Mouse (Mus musculus) CH12.LX (cell line): Measurements from ENCODE around the gene Chrm1. TPM values are rescaled to one million over a fixed set of nuclear protein-coding genes. Genes with fewer than 3 reads are reported as not detected.

Source experiments
- DNase-seq: peaks from one replicate; pipeline ENCODE4 v3.0.0-alpha.2; 2013; ENCODE audit errors: extremely low read depth
- H3K27ac ChIP-seq: 2 replicates; pipeline ENCODE4 v1.5.1; 2012; ENCODE audit warnings: low read depth, mild to moderate bottlenecking, control low read depth, moderate library complexity; ENCODE audit not compliant: insufficient read depth
- H3K27me3 ChIP-seq: replicated peaks from 2 replicates; pipeline ENCODE3; 2012; ENCODE audit warnings: inconsistent platforms
- H3K36me3 ChIP-seq, 2 experiments: replicated peaks in 1 of 2; 2 replicates each; pipeline versions ENCODE3 to v1.6.1; 2012; ENCODE audit warnings: inconsistent platforms in 1 of 2, low read length in 1 of 2, mild to moderate bottlenecking in 1 of 2, mixed read lengths in 1 of 2, moderate library complexity in 1 of 2; ENCODE audit not compliant: control insufficient read depth in 1 of 2, insufficient read depth in 1 of 2
- H3K4me1 ChIP-seq, 2 experiments: 2 replicates each; pipeline ENCODE4 v1.6.1; 2012; ENCODE audit warnings: inconsistent platforms in 1 of 2, moderate library complexity in 1 of 2; ENCODE audit not compliant: insufficient read depth in 2 of 2, control insufficient read depth in 1 of 2
- H3K4me2 ChIP-seq: 2 replicates; pipeline ENCODE4 v1.6.1; 2012; ENCODE audit warnings: low read depth, mild to moderate bottlenecking, control low read depth; ENCODE audit not compliant: poor library complexity, insufficient read depth, severe bottlenecking
- H3K4me3 ChIP-seq, 3 experiments: fragments of 150-350 bp in 1 of 3; sonication (generic) in 1 of 3; replicated peaks in 1 of 3; 2 replicates each; pipeline versions ENCODE3 to v1.5.1; 2011 to 2012; ENCODE audit warnings: low read depth in 2 of 3, low read length in 2 of 3, mild to moderate bottlenecking in 2 of 3, moderate library complexity in 2 of 3, control low read depth in 1 of 3, improper control_type of control experiment in 1 of 3, inconsistent platforms in 1 of 3, mixed read lengths in 1 of 3; ENCODE audit not compliant: poor library complexity in 1 of 3
- H3K79me2 ChIP-seq: replicated peaks from 2 replicates; pipeline ENCODE4 v1.6.1; 2012; ENCODE audit warnings: mild to moderate bottlenecking, moderate library complexity; ENCODE audit not compliant: control insufficient read depth, poor library complexity, insufficient read depth, severe bottlenecking; ENCODE audit errors: extremely low read depth
- H3K9ac ChIP-seq: 2 replicates; pipeline ENCODE4 v1.6.1; 2012; ENCODE audit warnings: low read depth, mild to moderate bottlenecking, control low read depth, moderate library complexity; ENCODE audit not compliant: insufficient read depth
- H3K9me3 ChIP-seq: replicated peaks from 2 replicates; pipeline ENCODE3; 2012; ENCODE audit warnings: low read length, inconsistent platforms, mixed read lengths
- CHD2 ChIP-seq: IDR thresholded peaks from 2 replicates; pipeline ENCODE4 v1.6.1; 2011; ENCODE audit warnings: low read length, improper control_type of control experiment
- E2F4 ChIP-seq: IDR thresholded peaks from 2 replicates; pipeline ENCODE4 v1.6.1; 2011; ENCODE audit warnings: low read depth, low read length, improper control_type of control experiment; ENCODE audit not compliant: insufficient replicate concordance
- ETS1 ChIP-seq: conservative IDR thresholded peaks from 2 replicates; pipeline ENCODE4 v1.6.1; 2012; ENCODE audit warnings: low read depth, mild to moderate bottlenecking, inconsistent platforms, low read length, improper control_type of control experiment, moderate library complexity
- IRF4 ChIP-seq: IDR thresholded peaks from 2 replicates; pipeline ENCODE4 v1.6.1; 2014; ENCODE audit warnings: low read depth, mild to moderate bottlenecking, inconsistent platforms, low read length, improper control_type of control experiment
- MAFK ChIP-seq: IDR thresholded peaks from 2 replicates; pipeline ENCODE4 v1.6.1; 2011; ENCODE audit warnings: low read length, improper control_type of control experiment; ENCODE audit not compliant: insufficient replicate concordance
- MAX ChIP-seq: IDR thresholded peaks from 2 replicates; pipeline ENCODE4 v1.6.1; 2011; ENCODE audit warnings: low read length, improper control_type of control experiment
- MAZ ChIP-seq: IDR thresholded peaks from 2 replicates; pipeline ENCODE4 v1.6.1; 2012; ENCODE audit warnings: low read depth, mild to moderate bottlenecking, inconsistent platforms, low read length, improper control_type of control experiment, moderate library complexity
- MYC ChIP-seq: IDR thresholded peaks from 2 replicates; pipeline ENCODE4 v1.6.1; 2011; ENCODE audit warnings: low read depth, mild to moderate bottlenecking, improper control_type of control experiment, low read length
- NRF1 ChIP-seq: IDR thresholded peaks from 2 replicates; pipeline ENCODE4 v1.6.1; 2014; ENCODE audit warnings: low read depth, mild to moderate bottlenecking, inconsistent platforms, low read length, improper control_type of control experiment, moderate library complexity
- PAX5 ChIP-seq: IDR thresholded peaks from 2 replicates; pipeline ENCODE4 v1.6.1; 2012; ENCODE audit warnings: low read length, inconsistent platforms, mixed read lengths
- POLR2A ChIP-seq: IDR thresholded peaks from 2 replicates; pipeline ENCODE4 v1.6.1; 2011; ENCODE audit warnings: low read depth, mild to moderate bottlenecking, improper control_type of control experiment, low read length
- POLR2AphosphoS2 ChIP-seq: IDR thresholded peaks from 2 replicates; pipeline ENCODE4 v1.6.1; 2011; ENCODE audit warnings: low read depth, low read length, improper control_type of control experiment
- RAD21 ChIP-seq: IDR thresholded peaks from 2 replicates; pipeline ENCODE4 v1.6.1; 2011; ENCODE audit warnings: low read depth, mild to moderate bottlenecking, low read length, improper control_type of control experiment, moderate library complexity
- RCOR1 ChIP-seq: conservative IDR thresholded peaks from 2 replicates; pipeline ENCODE4 v1.6.1; 2012; ENCODE audit warnings: low read depth, mild to moderate bottlenecking, inconsistent platforms, low read length, improper control_type of control experiment
- TBP ChIP-seq: conservative IDR thresholded peaks from 2 replicates; pipeline ENCODE4 v1.6.1; 2011; ENCODE audit warnings: low read depth, low read length, improper control_type of control experiment
- TCF12 ChIP-seq: IDR thresholded peaks from 2 replicates; pipeline ENCODE4 v1.6.1; 2014; ENCODE audit warnings: low read depth, mild to moderate bottlenecking, inconsistent platforms, low read length, improper control_type of control experiment
- USF1 ChIP-seq: IDR thresholded peaks from 2 replicates; pipeline ENCODE4 v1.6.1; 2014; ENCODE audit warnings: low read depth, mild to moderate bottlenecking, inconsistent platforms, low read length, improper control_type of control experiment
- ZC3H11A ChIP-seq: IDR thresholded peaks from 2 replicates; pipeline ENCODE4 v1.6.1; 2012; ENCODE audit warnings: low read depth, mild to moderate bottlenecking, inconsistent platforms, low read length, improper control_type of control experiment
- ZNF384 ChIP-seq: IDR thresholded peaks from 2 replicates; pipeline ENCODE4 v1.6.1; 2012; ENCODE audit warnings: low read depth, low read length, improper control_type of control experiment, inconsistent platforms
- dilution Hi-C: fragments of 300-500 bp; cut with MboI; formaldehyde crosslinking; loops from 2 replicates; pipeline ENCODE4 v1.14.3; 2020; ENCODE audit warnings: low sequenced_read_pairs; ENCODE audit not compliant: extremely low pct_unique_long_range_greater_than_20kb, extremely low pct_ligation_motif_present
- in situ Hi-C: fragments of 300-500 bp; cut with MboI; formaldehyde crosslinking; loops from 3 replicates; pipeline ENCODE4 v1.14.3; 2019; ENCODE audit warnings: low sequenced_read_pairs, low pct_ligation_motif_present, low pct_unique_long_range_greater_than_20kb, mixed read lengths
- polyA plus RNA-seq: library from polyadenylated mRNA; unstranded; fragments of >175 nt; gene quantifications from 2 replicates; pipeline ENCODE4 v1.2.1, GENCODE M21; 2012; ENCODE audit warnings: low read depth; ENCODE audit not compliant: insufficient read length
- total RNA-seq, 2 experiments: library from RNA; depleted of rRNA; stranded (reverse); fragments of 300-350 nt in 1 of 2; fragments of >200 nt in 1 of 2; gene quantifications; 2 replicates each; pipeline ENCODE4 v1.2.3; 2012 to 2014

Gene Chrm1
- total and polyA plus RNA-seq, 3 experiments, result not detected

DNA sequence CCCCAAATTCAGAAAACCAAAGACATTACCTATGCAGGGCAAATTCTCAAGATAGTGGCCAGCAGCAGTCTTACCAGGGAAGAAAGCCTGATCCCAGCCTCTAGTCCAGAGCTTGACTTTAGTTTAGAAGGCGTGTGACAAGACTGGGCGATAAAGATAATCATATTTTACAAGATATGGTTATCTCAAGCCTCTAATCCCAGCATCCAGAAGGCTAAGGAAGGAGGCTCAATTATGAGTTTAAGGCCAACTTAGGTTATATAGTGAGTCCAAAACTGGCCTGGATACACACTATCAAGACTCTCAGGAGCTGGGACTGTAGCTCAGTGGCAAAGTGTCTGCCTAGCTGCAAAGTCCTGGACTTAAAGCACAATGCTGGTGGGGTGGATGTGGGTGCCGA is 9.3 kb downstream of the Chrm1 start:
- peaks cover 0 to 6% of the 10 kb centered on the region in 2 experiments; a peak in 2 of 4 replicates for H3K4me1 ChIP-seq
- H3K27me3 ChIP-seq, result no peaks in the 10 kb centered on the region
- in situ Hi-C loops (loop anchor here (10.0 kb wide), 1 partner anchor 78 kb away; the partner anchor contains the start of gene Slc22a8), dilution Hi-C loops (no loop called here)
- no peaks in the 10 kb centered on the region for H3K79me2 ChIP-seq
- H3K9ac ChIP-seq, result no peak overlapping the region
- no peaks in the 10 kb centered on the region for H3K9me3 ChIP-seq
- no peak overlapping the region for H3K4me3 ChIP-seq
- no peak for TF ChIP-seq MAZ
- TF ChIP-seq MYC, result no peak
- no peak for TF ChIP-seq TBP
- no peak for TF ChIP-seq ETS1
- TF ChIP-seq TCF12, result no peak
- no peak for TF ChIP-seq MAFK
- TF ChIP-seq NRF1, result no peak
- no peak for TF ChIP-seq RCOR1
- no peak for TF ChIP-seq PAX5
- TF ChIP-seq CHD2, result no peak
- no peak for TF ChIP-seq POLR2A
- no peak for TF ChIP-seq POLR2AphosphoS2
- DNase-seq, result no peak
- H3K27ac ChIP-seq, result no peak overlapping the region
- no peaks in the 10 kb centered on the region for H3K36me3 ChIP-seq
- H3K4me2 ChIP-seq, result no peak overlapping the region

DNA sequence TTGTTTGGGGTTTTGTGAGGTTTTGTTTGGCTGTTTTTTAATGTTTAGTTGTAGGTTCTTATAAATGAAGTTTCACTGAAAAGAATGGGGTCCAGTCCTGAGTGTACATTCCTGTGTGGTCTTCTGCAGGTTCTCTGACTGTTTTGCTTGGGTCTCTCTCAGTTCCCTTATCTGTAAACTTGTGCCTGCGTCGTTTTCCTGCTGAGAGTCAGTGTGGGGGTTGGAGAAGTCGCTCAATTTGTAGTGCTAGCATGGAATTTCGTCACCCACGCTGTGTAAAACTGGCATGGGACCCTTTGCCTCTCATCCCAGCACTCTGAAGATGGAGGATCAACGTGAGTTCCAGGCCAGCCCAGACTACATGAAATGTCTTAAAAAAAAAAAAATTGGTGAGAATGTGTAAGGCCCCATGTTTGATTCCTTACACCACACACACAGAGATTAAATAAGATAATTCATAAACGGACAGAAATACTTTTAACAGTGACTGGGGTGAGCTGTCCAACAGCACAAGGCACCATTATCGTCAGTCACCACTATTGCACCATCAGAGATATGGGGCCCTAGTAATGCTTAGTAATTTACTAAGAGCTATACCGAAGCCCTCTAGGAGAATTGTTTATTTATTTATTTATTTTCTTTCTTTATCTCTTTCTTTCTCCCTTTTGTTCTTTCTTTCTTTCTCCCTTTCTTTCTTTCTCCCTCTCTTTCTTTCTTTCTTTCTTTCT is 9.9 kb downstream of the Chrm1 start:
- in situ Hi-C loops (loop anchor here (10.0 kb wide), 1 partner anchor 79 kb away; the partner anchor contains the start of gene Slc22a8), dilution Hi-C loops (no loop called here)
- Histone ChIP-seq H3K79me2 (no peaks in the 10 kb centered on the region), H3K4me2 (no peak overlapping the region), H3K4me1 (peaks cover 0 to 7% of the 10 kb centered on the region in 2 experiments; a peak in 2 of 4 replicates), H3K9ac (no peak overlapping the region), H3K9me3 (no peaks in the 10 kb centered on the region), H3K27ac (no peak overlapping the region), H3K36me3 (no peaks in the 10 kb centered on the region), H3K4me3 (no peak overlapping the region), H3K27me3 (no peaks in the 10 kb centered on the region)
- no peak for TF ChIP-seq RAD21
- no peak for TF ChIP-seq RCOR1
- TF ChIP-seq ZC3H11A, result no peak
- no peak for TF ChIP-seq POLR2A
- TF ChIP-seq MAZ, result no peak
- TF ChIP-seq IRF4, result no peak
- no peak for TF ChIP-seq MAFK
- no peak for TF ChIP-seq USF1
- TF ChIP-seq ZNF384, result no peak
- TF ChIP-seq TCF12, result no peak
- no peak for TF ChIP-seq E2F4
- TF ChIP-seq PAX5, result no peak
- TF ChIP-seq MAX, result no peak
- no peak for DNase-seq
